Comparison of ENCODE assay signal across 26 mouse cellular contexts in the genomic region with DNA sequence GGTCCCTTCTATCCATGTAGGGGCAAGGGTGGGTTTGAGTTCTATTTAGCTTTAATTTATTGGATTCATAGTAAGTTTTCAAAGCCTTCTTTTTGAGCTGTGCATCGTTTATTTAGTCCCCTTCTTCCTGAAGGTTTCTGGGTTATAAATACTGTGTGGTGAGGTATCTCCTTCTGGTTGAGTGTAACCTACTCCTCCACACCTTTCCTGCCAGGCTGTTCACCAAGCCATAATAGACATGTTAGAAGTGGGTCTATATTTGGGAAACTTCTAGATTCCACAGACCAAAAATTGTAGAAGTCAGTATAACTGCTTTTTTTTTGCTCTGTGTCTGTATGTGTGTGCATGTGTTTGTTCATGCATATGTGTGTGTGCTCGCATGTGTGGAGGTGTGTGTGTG.
DNase-seq lines count a peak whose midpoint lies in the region; ATAC-seq and TF ChIP-seq lines count a peak whose summit lies in the region.
"Had no signal": no experiment of that assay in that cellular context is flagged by ENCODE, and none has a peak within 500 bp of the region (broad histone marks: within the 10 kb centered on the region; RNA-seq: fewer than 3 reads in every experiment).

No protein-coding gene starts in this region.

- ATAC-seq in frontal cortex, adult (ENCODE audit: low TSS enrichment) = peak; percentile 74
- ATAC-seq: activated CD4-positive, CD25-positive, alpha-beta regulatory T cell, adult 4 months; forebrain, embryonic 14.5 days; forebrain, postnatal 0 days; hindbrain, embryonic 16.5 days had no signal

- no peak for TF ChIP-seq CTCF in left cerebral cortex, adult 2 months (IDR thresholded peaks at IDR 0.05)

- no peak for DNase-seq in frontal cortex, postnatal 25 days (ENCODE audit: low spot score in 2 of 2)
- DNase-seq in left cerebral cortex, adult 2 months (ENCODE audit: extremely low spot score in 1 of 2, low spot score in 2 of 2) = no peak
- no peak for DNase-seq in left cerebral cortex, adult 11 months (ENCODE audit: low spot score)
- DNase-seq in right cerebral cortex, postnatal 36 days (ENCODE audit: low spot score in 2 of 2) = peak; percentile 13 to 25
- no peak for DNase-seq in right cerebral cortex, postnatal 10 days (ENCODE audit: low spot score in 2 of 2)
- no peak for DNase-seq in embryo, embryonic 9.5 days (ENCODE audit: extremely low spot score)
- DNase-seq: adrenal gland, adult 8-10 months; adrenal gland, postnatal 25 days; cerebellum, adult 2 months; cerebellum, adult 9-11 months; cerebellum, postnatal 36 days; forebrain, postnatal 0 days; gastrocnemius, postnatal 10 days; gastrocnemius, postnatal 36 days; heart, postnatal 10 days; heart, postnatal 36 days had no signal

- intact Hi-C loops in left cerebral cortex, adult 2 months (cut with DNase I) = loop anchor here (10.0 kb wide), 1 partner anchor 768 kb away; no protein-coding TSS in a partner anchor

- peak overlapping the region; percentile 72 for H3K27ac ChIP-seq in left cerebral cortex, adult 2 months
- H3K27ac ChIP-seq: embryonic facial prominence, embryonic 12.5 days; embryonic facial prominence, embryonic 15.5 days; heart, embryonic 15.5 days; hindbrain, embryonic 10.5 days; hindbrain, embryonic 13.5 days had no signal

- H3K4me3 ChIP-seq in left cerebral cortex, adult 2 months = no peak overlapping the region
- H3K4me3 ChIP-seq: embryonic facial prominence, embryonic 12.5 days; embryonic facial prominence, embryonic 15.5 days; heart, embryonic 12.5 days; heart, embryonic 15.5 days; hindbrain, embryonic 10.5 days; hindbrain, embryonic 13.5 days had no signal

Comparison
In these comparisons a context has a peak if more than half of its experiments do, and no peak if none do; other contexts are left out.
1. DNase-seq: peak in right cerebral cortex, postnatal 36 days (2 of 2); none in frontal cortex, postnatal 25 days (0 of 2), left cerebral cortex, adult 2 months (0 of 2), left cerebral cortex, adult 11 months (single experiment), right cerebral cortex, postnatal 10 days (0 of 2) and embryo, embryonic 9.5 days (single experiment).